Mouse (Mus musculus) mouse embryonic stem cell (cell line): ENCODE measurements around the gene Cdx2.

Source experiments
- in situ Hi-C, 2 experiments: fragments of 300-500 bp; cut with MboI; formaldehyde crosslinking; loops; 1 replicate in 1 of 2; 3 replicates in 1 of 2; pipeline ENCODE4 v1.14.3; 2019 to 2020; ENCODE audit warnings: low sequenced_read_pairs in 2 of 2, low pct_unique_long_range_greater_than_20kb in 1 of 2, mixed read lengths in 1 of 2; ENCODE audit not compliant: unreplicated experiment in 1 of 2

Cdx2 gene

DNA sequence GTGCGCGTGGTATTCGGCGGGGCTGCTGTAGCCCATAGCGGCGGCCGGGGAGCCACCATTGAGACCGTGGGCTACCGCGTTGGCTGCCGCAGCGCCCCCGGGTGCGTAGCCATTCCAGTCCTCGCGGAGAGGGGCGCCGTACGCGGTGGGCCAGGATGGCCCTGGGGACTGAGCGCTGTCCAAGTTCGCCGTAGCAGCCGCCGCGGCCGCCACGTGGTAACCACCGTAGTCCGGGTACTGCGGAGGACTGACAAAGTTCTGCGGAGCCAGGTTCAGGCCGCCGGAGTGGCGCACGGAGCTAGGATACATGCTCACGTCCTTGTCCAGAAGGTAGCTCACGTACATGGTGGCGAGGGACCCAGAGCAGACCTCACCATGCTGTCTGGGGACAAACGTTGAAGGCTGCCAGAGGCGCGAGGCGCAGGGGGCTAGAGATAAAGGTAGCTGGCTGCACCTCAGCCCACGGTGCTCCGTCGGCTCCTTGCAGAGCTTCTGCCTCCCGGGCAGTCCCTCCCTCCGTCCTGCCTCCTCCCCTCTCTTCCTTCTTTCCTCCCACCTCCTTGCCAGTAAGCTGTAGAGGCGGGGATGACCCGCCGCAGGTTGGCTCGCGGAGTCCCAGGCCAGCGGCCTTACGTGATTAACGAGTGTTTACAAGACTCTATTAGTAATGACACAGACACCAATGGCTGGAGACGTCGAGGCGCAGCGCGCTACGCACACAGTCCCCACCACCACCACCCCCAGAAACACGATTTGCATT lies at the start of gene Cdx2:
Gene Cdx2, minus strand, starts transcription at position 633 of the 760 bp plus-strand sequence.
- in situ Hi-C loops = loop anchor here (10.0 to 25.0 kb wide), 2 partner anchors 112 to 620 kb away; no protein-coding TSS in a partner anchor

DNA sequence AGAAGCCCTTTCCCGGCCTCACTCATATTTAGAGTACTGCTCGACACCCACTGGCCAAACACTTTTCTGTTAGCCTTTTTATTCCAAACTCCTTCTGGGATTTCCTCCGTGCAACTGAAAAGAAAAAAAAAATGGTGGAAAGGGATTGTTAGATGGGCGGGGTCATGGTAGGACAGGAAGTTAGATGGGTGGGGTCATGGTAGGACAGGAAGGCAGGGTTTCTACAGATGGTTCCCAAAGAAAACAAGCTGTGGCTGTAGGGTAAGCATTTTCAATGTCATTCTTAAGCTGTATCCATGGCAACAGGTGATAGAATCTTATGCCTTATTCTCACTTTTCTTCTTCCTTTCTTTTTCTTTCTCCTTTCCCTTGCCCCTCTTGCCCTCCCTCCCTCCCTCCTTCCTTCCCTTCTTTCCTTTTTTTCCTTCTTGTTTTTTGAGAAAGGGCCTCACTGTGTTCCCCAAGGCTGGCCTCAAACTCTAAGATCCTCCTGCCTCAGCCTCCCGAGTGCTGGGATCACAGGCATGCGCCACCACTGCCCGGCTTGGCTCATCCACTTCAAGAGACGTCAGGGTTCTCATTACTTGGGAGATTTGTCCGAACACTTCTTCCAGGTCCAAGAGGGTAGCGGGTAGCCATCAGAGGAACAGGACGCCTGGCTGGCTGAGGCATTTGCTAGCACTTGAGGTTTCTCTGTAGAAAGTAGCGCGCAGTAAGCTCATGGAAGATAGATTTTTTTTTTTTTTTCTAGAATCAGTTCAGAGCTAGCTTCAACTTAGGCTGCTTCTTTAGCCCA lies 49.4 kb upstream of the Cdx2 start:
- in situ Hi-C loops = no loop called here

DNA sequence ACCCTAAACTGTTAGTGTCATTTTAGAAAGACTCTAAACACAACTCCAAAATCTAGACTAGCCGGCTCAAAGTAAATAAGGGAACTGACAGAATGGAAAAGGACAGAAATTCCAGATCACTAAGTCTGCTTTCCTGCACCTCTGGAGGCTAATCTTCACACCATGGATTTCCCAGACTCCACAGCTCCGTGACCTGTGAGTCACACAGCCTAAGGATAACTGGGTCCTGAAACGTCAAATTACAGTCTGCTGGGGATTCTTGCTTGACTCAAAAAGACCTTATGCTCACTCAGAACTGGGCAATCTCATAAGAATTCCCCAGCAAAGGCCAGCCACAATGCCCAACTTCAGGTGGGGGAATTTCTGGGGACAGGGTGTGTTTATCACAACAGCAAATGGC lies 48.7 kb upstream of the Cdx2 start:
- in situ Hi-C loops = no loop called here

DNA sequence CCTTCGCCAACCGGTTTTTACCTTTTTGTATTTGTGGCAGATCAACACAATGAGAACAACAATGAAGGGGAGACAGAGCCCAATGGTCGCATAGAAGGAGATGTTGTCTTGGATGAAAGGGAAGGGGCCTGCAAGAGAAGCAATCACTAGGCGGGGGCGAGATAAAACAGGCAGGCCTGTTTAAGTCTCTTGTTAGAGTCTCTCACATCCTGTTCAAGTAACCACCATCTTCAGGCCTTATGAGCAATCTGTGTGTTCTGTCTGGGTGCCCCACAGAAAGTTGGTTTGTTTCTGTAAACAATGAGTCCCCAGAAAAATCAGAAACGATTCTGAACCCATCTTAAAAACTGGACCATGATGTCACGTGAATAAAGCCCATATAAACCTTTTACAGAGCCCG lies 47.9 kb upstream of the Cdx2 start:
- in situ Hi-C loops = no loop called here

DNA sequence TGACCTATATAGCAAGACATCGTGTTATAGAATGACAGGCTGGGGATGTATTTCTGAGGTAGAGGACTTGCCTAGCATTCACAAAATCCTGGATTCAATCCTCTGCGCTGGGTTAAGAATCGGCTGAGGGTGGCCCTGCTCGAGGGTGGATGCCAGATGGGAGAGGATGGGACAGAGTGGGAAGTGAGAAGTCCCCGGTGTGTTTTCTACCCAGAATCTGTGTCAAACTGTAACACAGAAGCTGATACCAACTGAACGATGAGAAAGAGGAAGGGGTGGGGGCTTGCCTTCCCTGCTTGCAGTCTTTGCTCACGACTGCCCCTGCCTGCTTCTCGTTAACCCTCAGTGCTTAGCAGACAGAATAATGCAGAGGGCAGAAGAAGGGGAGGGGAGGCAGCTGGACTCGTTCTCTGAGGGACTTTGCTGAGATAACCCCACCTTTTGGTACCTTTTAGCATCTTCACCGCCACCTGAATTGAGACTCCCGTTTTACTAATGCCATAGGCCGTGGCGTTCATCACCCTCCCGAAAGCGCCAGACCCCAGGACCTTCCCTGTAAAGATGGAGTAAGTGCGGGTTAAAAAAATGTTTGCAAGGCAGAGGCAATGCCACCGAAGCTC lies 47.2 kb upstream of the Cdx2 start:
- in situ Hi-C loops = no loop called here

DNA sequence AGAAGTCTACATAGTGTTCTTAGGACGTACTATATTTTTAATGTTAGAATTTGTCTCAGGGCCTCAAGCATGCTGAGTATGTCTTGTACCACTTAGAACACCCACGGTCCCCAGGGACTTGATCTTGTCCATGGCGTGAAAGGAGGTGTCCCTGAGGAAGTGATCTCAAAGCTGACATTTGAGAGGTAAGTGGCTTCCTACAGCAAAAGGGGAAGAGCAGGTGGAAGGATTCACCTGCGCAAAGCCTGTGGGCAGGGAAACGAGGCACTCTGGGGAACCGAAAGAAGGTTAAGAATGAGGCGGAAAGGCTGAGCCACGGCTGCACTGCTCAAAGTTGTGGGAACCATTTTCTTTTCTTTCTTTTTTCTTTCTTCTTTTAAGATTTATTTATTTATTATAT lies 44.9 kb upstream of the Cdx2 start:
- in situ Hi-C loops = no loop called here

DNA sequence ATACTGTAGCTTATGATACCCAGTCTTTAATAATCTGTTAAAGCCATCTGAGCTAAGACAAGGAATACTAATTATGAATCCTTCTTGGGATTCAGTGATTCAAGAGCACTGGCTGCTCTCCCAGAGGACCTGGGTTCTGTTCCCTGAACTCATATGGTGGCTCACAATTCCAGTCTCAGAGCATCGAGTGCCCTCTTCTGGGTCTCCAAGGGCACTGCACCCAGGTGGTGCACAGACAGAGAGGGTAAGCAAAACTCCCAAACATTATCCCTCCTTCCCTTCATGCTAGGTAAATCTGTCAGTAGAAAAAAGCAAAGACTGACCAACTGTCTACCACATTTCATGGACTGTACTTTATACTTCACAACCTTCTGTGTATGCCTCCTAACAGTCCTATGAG lies 38.9 kb upstream of the Cdx2 start:
- in situ Hi-C loops = no loop called here

DNA sequence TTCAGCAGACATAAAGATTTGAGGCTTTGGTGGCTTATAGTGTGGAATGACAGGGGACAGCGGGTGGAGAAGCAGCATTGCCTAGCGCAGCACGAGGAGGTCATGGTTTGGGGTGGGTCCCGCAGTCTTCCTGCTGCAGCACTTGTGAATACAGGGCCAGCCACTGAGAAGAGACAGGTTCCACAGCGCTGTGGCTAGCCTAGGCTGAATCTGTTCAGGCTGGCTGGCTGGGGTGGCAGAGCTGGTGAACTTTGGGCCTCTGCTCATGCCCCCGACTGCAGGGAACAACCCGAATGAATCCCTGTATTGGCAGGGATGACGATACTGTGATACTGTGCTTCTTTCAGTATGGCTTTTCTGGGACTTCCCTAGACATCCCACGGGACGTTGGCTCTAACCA lies 36.8 kb upstream of the Cdx2 start:
- in situ Hi-C loops = no loop called here

DNA sequence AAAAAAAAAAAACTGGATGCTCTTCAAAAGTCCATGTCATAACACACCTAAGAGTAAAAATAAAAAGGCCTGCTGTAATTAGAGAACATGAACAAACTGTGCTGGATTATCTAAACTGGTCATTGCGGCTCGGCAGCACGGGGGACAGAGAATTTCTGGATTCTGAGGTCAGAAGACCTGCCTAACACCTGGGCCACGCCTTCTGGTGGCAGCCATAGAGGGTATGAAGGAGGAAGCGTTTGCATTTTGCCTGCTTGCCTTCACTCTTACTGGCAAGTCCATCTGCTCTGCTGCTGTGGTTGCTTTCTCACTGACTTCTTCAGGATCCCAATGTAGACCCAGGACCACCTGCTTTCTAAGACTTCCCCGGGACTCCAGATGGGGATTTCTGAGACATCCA lies 35.8 kb upstream of the Cdx2 start:
- in situ Hi-C loops = no loop called here

DNA sequence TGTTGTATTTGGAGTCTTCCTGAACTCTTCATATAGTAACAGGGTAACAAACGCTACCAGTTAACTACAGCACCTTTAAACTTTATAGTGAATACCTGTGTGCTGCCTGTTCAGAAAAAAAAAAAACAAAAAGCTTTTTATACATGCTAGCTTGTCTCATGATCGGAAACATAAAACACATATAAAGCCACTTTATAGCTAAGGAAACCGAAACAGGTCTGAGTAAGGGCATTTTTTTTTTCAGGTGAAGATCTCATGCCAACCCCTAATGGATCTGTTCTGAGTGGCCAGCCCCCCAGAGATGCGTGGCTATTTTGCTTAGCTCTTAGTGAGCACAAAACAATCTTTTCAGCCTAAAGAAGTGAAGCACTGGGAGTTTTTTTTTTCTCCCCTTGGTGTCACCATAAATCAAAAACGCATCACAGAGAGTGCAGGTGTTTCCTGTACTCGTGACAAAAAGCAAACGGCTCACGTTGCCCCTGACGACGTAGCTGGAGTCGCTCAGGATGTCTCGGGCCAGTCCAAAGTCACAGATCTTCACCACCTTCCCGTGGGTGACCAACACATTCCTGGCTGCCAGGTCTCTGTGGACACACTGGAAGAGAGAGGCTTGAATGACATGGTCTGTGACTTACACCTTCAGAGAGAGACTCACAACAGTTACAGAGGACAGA lies 33.8 kb upstream of the Cdx2 start:
- in situ Hi-C loops = no loop called here

DNA sequence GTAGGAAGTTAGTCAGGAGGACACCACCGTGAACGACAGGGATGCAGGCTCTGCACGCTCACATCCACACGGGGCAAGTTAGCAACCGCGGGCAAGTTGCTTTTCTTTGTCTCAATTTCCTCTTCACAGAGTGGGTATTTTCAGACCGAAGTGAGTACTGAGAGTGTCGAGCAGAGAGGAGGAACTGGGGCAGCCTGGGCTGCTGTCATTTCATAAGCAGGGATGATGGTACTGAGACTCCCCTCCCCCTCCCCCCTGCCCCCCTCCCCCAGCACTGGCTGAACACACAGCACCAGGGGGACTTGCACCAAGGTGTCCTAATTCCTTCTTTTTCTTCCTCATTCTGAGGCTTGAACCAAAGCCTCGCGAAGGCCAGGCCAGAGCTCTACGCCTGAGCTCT lies 32.5 kb upstream of the Cdx2 start:
- in situ Hi-C loops = no loop called here

DNA sequence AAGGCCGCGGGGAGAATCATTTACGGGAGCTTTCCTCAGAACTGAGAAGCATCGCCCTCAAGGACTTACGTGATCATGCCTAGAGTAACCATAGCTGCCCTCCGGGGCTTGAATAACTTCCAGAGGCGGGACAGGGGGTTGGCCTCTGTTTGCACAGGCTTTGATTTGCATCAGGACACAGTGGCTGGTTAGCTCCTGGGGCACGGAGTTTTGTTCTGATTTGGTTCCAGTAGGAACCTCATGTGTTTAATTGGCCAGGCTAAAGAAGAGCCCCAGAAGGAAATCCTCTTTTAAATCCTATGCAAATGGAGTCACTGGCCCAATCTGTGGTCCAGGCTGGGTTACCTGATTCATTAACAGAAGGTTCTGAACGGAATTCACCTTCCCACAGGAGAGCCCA lies 31.9 kb upstream of the Cdx2 start:
- in situ Hi-C loops = no loop called here

DNA sequence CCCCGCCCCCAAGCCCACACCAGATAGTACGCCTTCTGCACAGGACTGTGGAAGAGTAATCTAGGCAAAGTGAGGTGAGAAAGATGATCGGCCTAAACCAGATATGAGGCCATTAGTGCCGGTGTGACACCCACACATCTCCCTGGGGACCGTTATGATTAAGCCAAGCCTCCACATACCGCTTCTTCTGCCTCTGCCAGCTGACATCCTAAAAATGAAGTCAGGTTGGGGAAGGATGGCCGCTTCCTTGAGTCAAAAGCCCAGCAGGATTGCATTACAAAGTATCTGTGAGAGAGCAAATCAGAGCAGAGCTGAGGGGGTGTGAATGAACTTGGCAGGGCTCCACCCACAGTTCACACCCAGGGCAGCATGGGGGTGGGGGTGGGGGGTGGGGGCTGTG lies 25.6 kb upstream of the Cdx2 start:
- in situ Hi-C loops = no loop called here

DNA sequence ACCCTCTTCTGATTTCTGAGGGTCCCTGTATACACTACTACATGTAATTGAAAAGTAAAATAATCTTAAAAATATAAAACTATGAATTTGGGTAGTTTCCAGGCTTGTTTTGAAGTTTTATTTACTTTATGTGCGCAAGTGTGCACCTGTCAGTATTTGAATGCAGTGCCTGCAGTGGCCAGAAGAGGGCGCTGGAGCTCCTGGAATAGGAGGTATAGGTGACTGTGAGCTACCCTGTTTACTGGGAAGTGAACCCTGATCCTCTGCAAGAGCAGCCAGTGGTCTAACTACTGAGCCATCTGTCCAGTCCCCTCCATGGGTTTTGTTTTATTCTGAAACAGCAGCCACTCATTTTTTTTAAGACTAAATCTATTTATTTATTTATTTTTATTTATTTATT lies 24.5 kb upstream of the Cdx2 start:
- in situ Hi-C loops = no loop called here

DNA sequence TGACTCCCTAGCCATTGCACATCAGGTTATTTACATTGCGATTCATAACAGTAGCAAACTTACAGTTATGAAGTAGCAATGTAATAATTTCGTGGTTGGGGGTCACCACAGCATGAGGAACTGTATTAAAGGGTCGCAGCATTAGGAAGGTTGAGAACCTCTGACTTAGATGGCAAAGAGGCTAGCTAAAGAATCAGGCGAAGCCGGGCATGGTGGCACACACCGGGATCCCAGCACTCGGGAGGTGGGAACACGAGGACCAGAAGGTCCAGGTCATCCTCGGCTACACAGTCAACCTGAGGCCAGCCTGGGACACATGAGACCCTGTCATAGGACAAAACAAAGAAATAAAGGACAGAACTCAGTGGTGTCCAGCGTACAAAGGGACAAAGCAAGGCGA lies 22.9 kb upstream of the Cdx2 start:
- in situ Hi-C loops = loop anchor here (10.0 kb wide), 2 partner anchors 205 to 415 kb away; no protein-coding TSS in a partner anchor

DNA sequence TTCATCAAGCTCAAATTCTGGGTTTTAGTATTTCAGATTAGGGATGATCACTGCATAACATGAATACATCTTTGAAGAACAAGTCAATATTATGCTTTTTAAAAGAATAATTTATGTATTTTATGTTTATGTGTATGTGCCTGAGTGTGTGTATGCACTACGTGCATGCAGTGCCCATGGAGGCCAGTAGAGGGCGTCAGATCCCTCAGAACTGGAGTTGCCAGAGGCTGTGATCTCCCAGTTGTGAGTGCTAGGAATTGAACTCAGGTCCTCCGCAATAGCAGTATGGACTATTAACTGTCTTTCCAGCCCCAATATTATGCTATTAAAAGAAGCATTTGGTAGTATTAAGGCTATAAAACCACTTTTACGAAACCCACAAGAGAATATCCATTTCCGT lies 20.6 kb upstream of the Cdx2 start:
- in situ Hi-C loops = loop anchor here (10.0 kb wide), 2 partner anchors 203 to 413 kb away; no protein-coding TSS in a partner anchor

DNA sequence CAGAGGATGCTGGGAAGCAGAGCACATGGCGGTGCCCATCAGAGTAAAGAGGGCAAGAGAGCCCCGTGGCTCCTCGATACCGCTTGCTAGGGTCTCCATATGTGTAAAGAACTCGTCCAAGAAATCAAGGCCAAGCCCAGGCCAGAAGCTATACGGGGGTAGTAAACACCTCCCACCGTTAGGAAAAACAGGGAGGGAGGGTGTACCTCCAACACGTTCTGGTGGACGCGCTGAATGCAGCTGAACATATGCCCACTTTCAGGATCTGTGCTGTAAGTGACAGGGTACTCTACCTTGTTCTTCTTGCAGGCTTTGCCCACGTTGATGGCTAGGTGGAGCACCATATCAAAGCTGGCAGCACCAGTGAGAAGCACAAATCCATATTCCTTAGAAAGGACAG lies 18.9 kb upstream of the Cdx2 start:
- in situ Hi-C loops = loop anchor here (10.0 kb wide), 2 partner anchors 201 to 411 kb away; no protein-coding TSS in a partner anchor

DNA sequence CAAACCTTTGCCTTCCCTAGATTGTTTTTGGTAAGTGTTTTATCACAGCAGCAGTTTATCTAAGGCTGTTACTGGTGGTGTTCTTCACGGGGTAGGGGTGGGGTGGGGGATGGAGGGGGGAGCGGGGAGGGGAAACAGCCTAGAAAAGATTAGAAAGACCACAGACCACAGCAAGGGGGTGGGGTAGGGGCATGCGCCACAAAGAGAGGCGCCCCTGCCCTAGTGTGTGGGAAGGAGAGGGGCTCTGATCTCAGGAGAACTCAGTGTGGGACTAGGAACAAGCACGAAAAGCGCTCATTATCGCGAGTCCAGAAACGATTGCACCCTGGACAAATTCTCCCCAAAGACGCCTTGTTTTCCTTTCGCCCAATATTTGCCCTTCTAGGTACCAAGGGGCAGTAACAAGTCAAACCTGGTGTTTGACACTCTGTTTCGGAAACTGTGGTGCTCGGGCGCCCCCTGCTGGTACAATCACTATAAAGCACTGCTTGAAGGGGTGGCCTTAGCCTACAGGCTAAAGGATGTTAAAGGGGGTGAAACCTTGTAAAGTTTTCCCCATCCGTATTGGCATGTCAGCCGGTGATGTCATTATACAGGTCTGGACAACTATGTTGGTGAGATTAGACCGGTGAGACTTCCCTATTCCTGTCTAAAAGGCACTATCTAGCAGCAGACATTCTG lies 16.3 kb upstream of the Cdx2 start:
- in situ Hi-C loops = loop anchor here (10.0 to 25.0 kb wide), 3 partner anchors 199 to 636 kb away; no protein-coding TSS in a partner anchor
